Mouse (Mus musculus) embryonic facial prominence, embryonic 15.5 days (tissue): ENCODE measurements at regions not wholly inside any gene's neighbourhood (a gene's known extent, or its start where the extent isn't known, plus 50 kb on each side); places are given as distances from the start of the nearest gene placed in this dataset.
A peak's percentile ranks its signal among the peaks of the same experiment; 100 is the strongest.
"Not testable (repeated sequence)": the region's sequence is repeated elsewhere in the genome, so short reads cannot be mapped to it uniquely, and the experiment has no call there.

Experiments
- ATAC-seq: fragments of 200-750 bp; cut with Nextera tagmentation; 2 replicates; pipeline ENCODE4 v1.8.0; 2017; ENCODE audit warnings: low read depth, moderate TSS enrichment; ENCODE audit not compliant: insufficient number of reproducible peaks, low FRiP score, low TSS enrichment
- H3K27ac ChIP-seq: fragments of 300-500 bp; sonication (generic); replicated peaks from 2 replicates; pipeline ENCODE4 v1.5.1; 2015; ENCODE audit warnings: mild to moderate bottlenecking, inconsistent platforms
- H3K27me3 ChIP-seq: fragments of 300-500 bp; sonication (generic); 2 replicates; pipeline ENCODE4 v1.6.1; 2015; ENCODE audit warnings: inconsistent platforms
- H3K36me3 ChIP-seq: fragments of 300-500 bp; sonication (generic); 2 replicates; pipeline ENCODE4 v1.6.1; 2015; ENCODE audit warnings: mild to moderate bottlenecking, inconsistent platforms
- H3K4me1 ChIP-seq: fragments of 300-500 bp; sonication (generic); 2 replicates; pipeline ENCODE4 v1.6.1; 2015; ENCODE audit warnings: inconsistent platforms
- H3K4me2 ChIP-seq: fragments of 300-500 bp; sonication (generic); replicated peaks from 2 replicates; pipeline ENCODE4 v1.6.1; 2015; ENCODE audit warnings: mild to moderate bottlenecking, inconsistent platforms
- H3K4me3 ChIP-seq: fragments of 300-500 bp; sonication (generic); replicated peaks from 2 replicates; pipeline ENCODE4 v1.5.1; 2015; ENCODE audit warnings: mild to moderate bottlenecking, inconsistent platforms
- H3K9ac ChIP-seq: fragments of 300-500 bp; sonication (generic); 2 replicates; pipeline ENCODE4 v1.6.1; 2015; ENCODE audit warnings: inconsistent platforms
- H3K9me3 ChIP-seq: fragments of 300-500 bp; sonication (generic); replicated peaks from 2 replicates; pipeline ENCODE4 v1.6.1; 2016; ENCODE audit warnings: inconsistent platforms
- WGBS: fragments of 180-500 bp; shearing (Covaris S2); methylation state at CpG from one replicate; pipeline ENCODE4 v1.1.7; 2015; 5-methylcytosine and 5-hydroxymethylcytosine counted together

- no peak overlapping the region for H3K4me2 ChIP-seq
- H3K9ac ChIP-seq, result no peak overlapping the region
- 66% methylated on average over 6 of the region's 6 CpGs for WGBS
- no peak for ATAC-seq
- H3K4me3 ChIP-seq, result no peak overlapping the region
- no peaks in the 10 kb centered on the region for H3K27me3 ChIP-seq
- no peak overlapping the region for H3K27ac ChIP-seq
- H3K4me1 ChIP-seq, result peaks cover 3% of the 10 kb centered on the region
- no peaks in the 10 kb centered on the region for H3K36me3 ChIP-seq
- H3K9me3 ChIP-seq, result no peaks in the 10 kb centered on the region
Measured at GRCm38 (mm10) chr2:44513080-44513724, 414.3 kb downstream of the Gtdc1 start.

GRCm38 (mm10) chr2:44512334-44512733 is 415.1 kb downstream of the Gtdc1 start:
- H3K27ac ChIP-seq, result no peak overlapping the region
- ATAC-seq, result no peak
- H3K4me3 ChIP-seq, result no peak overlapping the region
- peaks cover 3% of the 10 kb centered on the region for H3K4me1 ChIP-seq
- WGBS, result 37% methylated on average over 8 of the region's 8 CpGs
- H3K27me3 ChIP-seq, result no peaks in the 10 kb centered on the region
- no peaks in the 10 kb centered on the region for H3K36me3 ChIP-seq
- H3K9ac ChIP-seq, result no peak overlapping the region
- H3K4me2 ChIP-seq, result no peak overlapping the region
- H3K9me3 ChIP-seq, result no peaks in the 10 kb centered on the region

GRCm38 (mm10) chr2:44509101-44509500 is 418.4 kb downstream of the Gtdc1 start:
- Histone ChIP-seq H3K4me3 (no peak overlapping the region), H3K9me3 (no peaks in the 10 kb centered on the region), H3K4me1 (peaks cover 3% of the 10 kb centered on the region), H3K27ac (no peak overlapping the region), H3K36me3 (no peaks in the 10 kb centered on the region), H3K4me2 (no peak overlapping the region), H3K9ac (no peak overlapping the region), H3K27me3 (no peaks in the 10 kb centered on the region)
- WGBS, result 87% methylated on average over 4 of the region's 4 CpGs
- ATAC-seq, result no peak

GRCm38 (mm10) chr2:44504273-44504672 is 423.2 kb downstream of the Gtdc1 start:
- H3K4me2 ChIP-seq, result no peak overlapping the region
- H3K4me3 ChIP-seq, result no peak overlapping the region
- H3K9ac ChIP-seq, result no peak overlapping the region
- no peak for ATAC-seq
- WGBS, result 68% methylated on average over 6 of the region's 6 CpGs
- no peaks in the 10 kb centered on the region for H3K36me3 ChIP-seq
- H3K27ac ChIP-seq, result no peak overlapping the region
- H3K27me3 ChIP-seq, result no peaks in the 10 kb centered on the region
- H3K4me1 ChIP-seq, result no peaks in the 10 kb centered on the region
- H3K9me3 ChIP-seq, result no peaks in the 10 kb centered on the region

- WGBS, result 97% methylated on average over 1 of the region's 1 CpGs
Measured at GRCm38 (mm10) chr2:44490806-44491205, 436.7 kb downstream of the Gtdc1 start.

GRCm38 (mm10) chr2:44490230-44490629 is 437.2 kb downstream of the Gtdc1 start:
- Histone ChIP-seq H3K4me2 (no peak overlapping the region), H3K27ac (no peak overlapping the region), H3K9ac (no peak overlapping the region), H3K36me3 (no peaks in the 10 kb centered on the region), H3K4me1 (no peaks in the 10 kb centered on the region), H3K4me3 (no peak overlapping the region), H3K9me3 (no peaks in the 10 kb centered on the region), H3K27me3 (no peaks in the 10 kb centered on the region)
- 99% methylated on average over 4 of the region's 4 CpGs for WGBS
- ATAC-seq, result no peak

More at GRCm38 (mm10) chr2:44490806-44491205, 436.7 kb downstream of the Gtdc1 start:
- not testable (repeated sequence) for H3K27me3 ChIP-seq, H3K27ac ChIP-seq, H3K9me3 ChIP-seq, H3K4me2 ChIP-seq, H3K4me1 ChIP-seq, H3K4me3 ChIP-seq, ATAC-seq, H3K36me3 ChIP-seq, H3K9ac ChIP-seq

- Histone ChIP-seq H3K27ac (no peak overlapping the region), H3K4me3 (peak overlapping the region; percentile 39), H3K4me1 (no peaks in the 10 kb centered on the region), H3K27me3 (no peaks in the 10 kb centered on the region), H3K36me3 (no peaks in the 10 kb centered on the region), H3K9me3 (no peaks in the 10 kb centered on the region), H3K9ac (peak overlapping the region; percentile 9; the same call in 1 of the 2 replicates), H3K4me2 (peak overlapping the region; percentile 49)
- WGBS, result 21% methylated on average over 14 of the region's 14 CpGs
- no peak for ATAC-seq
Measured at GRCm38 (mm10) chr2:44485880-44486279, 441.6 kb downstream of the Gtdc1 start.

GRCm38 (mm10) chr2:44479746-44480145 is 447.7 kb downstream of the Gtdc1 start:
- Histone ChIP-seq H3K27me3 (no peaks in the 10 kb centered on the region), H3K4me3 (no peak overlapping the region), H3K9ac (no peak overlapping the region), H3K4me2 (no peak overlapping the region), H3K4me1 (no peaks in the 10 kb centered on the region), H3K27ac (no peak overlapping the region), H3K9me3 (no peaks in the 10 kb centered on the region), H3K36me3 (no peaks in the 10 kb centered on the region)
- no peak for ATAC-seq
- 96% methylated on average over 5 of the region's 5 CpGs for WGBS

- H3K4me2 ChIP-seq, result no peak overlapping the region
- no peaks in the 10 kb centered on the region for H3K4me1 ChIP-seq
- no peaks in the 10 kb centered on the region for H3K9me3 ChIP-seq
- no peak overlapping the region for H3K4me3 ChIP-seq
- no peaks in the 10 kb centered on the region for H3K36me3 ChIP-seq
- no peak overlapping the region for H3K27ac ChIP-seq
- H3K27me3 ChIP-seq, result no peaks in the 10 kb centered on the region
- WGBS, result 83% methylated on average over 1 of the region's 1 CpGs
- no peak overlapping the region for H3K9ac ChIP-seq
- no peak for ATAC-seq
Measured at GRCm38 (mm10) chr2:44475456-44475855, 452.0 kb downstream of the Gtdc1 start.

- Histone ChIP-seq H3K27ac (no peak overlapping the region), H3K4me1 (no peaks in the 10 kb centered on the region), H3K36me3 (no peaks in the 10 kb centered on the region), H3K9me3 (no peaks in the 10 kb centered on the region), H3K4me3 (no peak overlapping the region), H3K9ac (no peak overlapping the region), H3K4me2 (no peak overlapping the region), H3K27me3 (no peaks in the 10 kb centered on the region)
- ATAC-seq, result no peak
- WGBS, result 18% methylated on average over 3 of the region's 3 CpGs
Measured at GRCm38 (mm10) chr2:44474653-44475052, 452.8 kb downstream of the Gtdc1 start.

GRCm38 (mm10) chr2:44471381-44471780 is 456.1 kb downstream of the Gtdc1 start:
- H3K9me3 ChIP-seq, result no peaks in the 10 kb centered on the region
- no peaks in the 10 kb centered on the region for H3K36me3 ChIP-seq
- no peak overlapping the region for H3K9ac ChIP-seq
- H3K27me3 ChIP-seq, result no peaks in the 10 kb centered on the region
- no peak overlapping the region for H3K4me3 ChIP-seq
- H3K4me2 ChIP-seq, result no peak overlapping the region
- H3K4me1 ChIP-seq, result no peaks in the 10 kb centered on the region
- no peak overlapping the region for H3K27ac ChIP-seq
- no peak for ATAC-seq

- H3K9ac ChIP-seq, result no peak overlapping the region
- H3K4me1 ChIP-seq, result no peaks in the 10 kb centered on the region
- no peaks in the 10 kb centered on the region for H3K9me3 ChIP-seq
- WGBS, result 90% methylated on average over 5 of the region's 5 CpGs
- no peak overlapping the region for H3K27ac ChIP-seq
- H3K4me2 ChIP-seq, result no peak overlapping the region
- no peak overlapping the region for H3K4me3 ChIP-seq
- H3K27me3 ChIP-seq, result no peaks in the 10 kb centered on the region
- no peak for ATAC-seq
- no peaks in the 10 kb centered on the region for H3K36me3 ChIP-seq
Measured at GRCm38 (mm10) chr2:44470953-44471352, 456.5 kb downstream of the Gtdc1 start.
